Mouse (Mus musculus): Measurements from ENCODE around the gene Fbxl16.

- TF ChIP-seq CTCF (IDR thresholded peaks at IDR 0.05; ENCODE audit: extremely low read depth, insufficient read depth, insufficient read length, insufficient replicate concordance) (no peak), POLR2A (IDR thresholded peaks at IDR 0.05; ENCODE audit: low read depth, low read length) (no peak)
Measured at GRCm38 (mm10) chr17:25833961-25834594, 25.2 kb downstream of the Fbxl16 start.
